Mouse (Mus musculus): ENCODE results near the gene Foxp1. TPM values are rescaled to one million over a fixed set of nuclear protein-coding genes. Genes with fewer than 3 reads are reported as not detected.

Foxp1 gene
- polyA plus RNA-seq, 1 experiment = 129 TPM

DNA sequence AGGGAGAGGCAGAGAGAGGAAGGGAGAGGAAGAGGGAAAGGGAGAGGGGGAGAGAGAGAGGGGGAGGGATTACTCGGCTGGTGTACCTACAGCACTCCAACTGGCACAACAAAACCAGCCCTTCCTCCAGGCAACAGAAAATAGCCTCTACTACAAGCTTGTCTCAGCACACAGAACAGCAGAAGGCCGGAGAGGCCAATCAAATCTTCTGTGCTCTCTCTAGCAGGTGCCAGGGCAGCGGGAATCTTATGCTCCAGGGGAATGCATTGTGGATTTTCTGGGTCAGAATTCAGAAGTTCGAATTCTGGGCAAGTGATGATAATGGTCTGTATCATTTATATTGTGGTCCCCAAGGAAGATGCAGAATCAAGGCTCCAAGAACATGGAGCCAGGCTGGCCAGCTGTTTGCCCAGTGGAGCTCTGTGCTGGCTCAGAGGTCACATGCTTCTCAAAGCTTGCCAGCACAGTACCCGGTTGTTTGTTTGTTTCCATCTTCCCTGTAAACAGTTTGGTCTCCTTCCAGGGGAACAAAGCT is 11.8 kb upstream of the Foxp1 start:
- no peak overlapping the region for H3K27ac ChIP-seq (ENCODE audit: control insufficient read depth, insufficient read depth, low read length)
- 90% methylated on average over 5 of the region's 5 CpGs for WGBS
- H3K4me1 ChIP-seq (replicated peaks; ENCODE audit: control insufficient read depth, insufficient read depth, low read length) = no peaks in the 10 kb centered on the region
- H3K27me3 ChIP-seq (ENCODE audit: control insufficient read depth, insufficient read depth, low read length) = no peaks in the 10 kb centered on the region
- H3K36me3 ChIP-seq (ENCODE audit: control insufficient read depth, insufficient read depth, low read length) = no peaks in the 10 kb centered on the region
- no peak overlapping the region for H3K4me3 ChIP-seq (ENCODE audit: control insufficient read depth, insufficient read depth, low read length)
- no peak for DNase-seq
- TF ChIP-seq CTCF (IDR thresholded peaks at IDR 0.05; ENCODE audit: borderline replicate concordance, control insufficient read depth, extremely low read depth, insufficient read depth, low read length, poor library complexity) = no peak
- no peak for TF ChIP-seq POLR2A (IDR thresholded peaks at IDR 0.05; ENCODE audit: control insufficient read depth, extremely low read depth, insufficient read depth, low read length, poor library complexity)

DNA sequence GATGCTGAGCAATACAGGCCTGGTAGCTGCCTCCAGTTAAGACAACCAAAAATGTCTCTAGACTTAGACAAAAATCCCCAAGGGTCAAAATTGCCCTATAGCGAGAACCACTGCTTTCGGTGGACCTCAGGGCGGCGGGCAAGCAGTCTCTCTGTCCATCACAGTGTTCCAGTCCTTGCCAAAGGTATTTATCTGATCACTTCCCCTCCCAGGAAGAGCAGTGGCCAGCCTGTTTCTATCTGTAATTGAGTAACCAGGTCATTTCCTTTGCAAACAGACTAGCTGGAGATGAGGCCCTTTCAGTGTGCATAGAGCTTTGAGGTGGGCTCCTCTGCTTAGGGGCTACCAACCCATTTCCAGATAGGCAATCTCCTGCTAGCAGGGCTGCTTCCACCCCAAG is 9.9 kb upstream of the Foxp1 start:
- Histone ChIP-seq H3K4me3 (ENCODE audit: control insufficient read depth, insufficient read depth, low read length) (no peak overlapping the region), H3K36me3 (ENCODE audit: control insufficient read depth, insufficient read depth, low read length) (no peaks in the 10 kb centered on the region), H3K4me1 (replicated peaks; ENCODE audit: control insufficient read depth, insufficient read depth, low read length) (no peaks in the 10 kb centered on the region), H3K27ac (ENCODE audit: control insufficient read depth, insufficient read depth, low read length) (no peak overlapping the region), H3K27me3 (ENCODE audit: control insufficient read depth, insufficient read depth, low read length) (no peaks in the 10 kb centered on the region)
- no peak for DNase-seq
- WGBS = 97% methylated on average over 4 of the region's 4 CpGs
- no peak for TF ChIP-seq CTCF (IDR thresholded peaks at IDR 0.05; ENCODE audit: borderline replicate concordance, control insufficient read depth, extremely low read depth, insufficient read depth, low read length, poor library complexity)
- no peak for TF ChIP-seq POLR2A (IDR thresholded peaks at IDR 0.05; ENCODE audit: control insufficient read depth, extremely low read depth, insufficient read depth, low read length, poor library complexity)

DNA sequence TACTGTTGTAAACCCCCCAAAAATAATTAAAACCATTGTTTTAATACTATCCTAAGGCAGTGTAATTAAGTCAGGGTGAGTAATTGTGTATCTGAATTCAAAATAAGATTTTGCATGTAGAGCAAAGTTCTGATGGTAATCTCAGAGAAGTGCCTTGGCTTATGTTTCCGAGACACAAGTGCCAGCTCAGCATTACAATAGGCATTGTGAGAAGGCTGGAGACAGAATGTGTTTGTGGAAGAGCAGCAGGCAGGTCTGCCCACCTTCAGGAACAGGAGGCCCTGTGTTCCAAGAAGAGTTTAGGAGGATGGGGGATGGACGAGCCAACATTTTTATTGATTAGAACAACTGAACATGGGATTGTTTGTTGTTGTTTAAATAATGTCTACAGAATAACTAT is 6.5 kb upstream of the Foxp1 start:
- Histone ChIP-seq H3K27ac (ENCODE audit: control insufficient read depth, insufficient read depth, low read length) (no peak overlapping the region), H3K4me3 (ENCODE audit: control insufficient read depth, insufficient read depth, low read length) (no peak overlapping the region), H3K4me1 (replicated peaks; ENCODE audit: control insufficient read depth, insufficient read depth, low read length) (no peaks in the 10 kb centered on the region), H3K27me3 (ENCODE audit: control insufficient read depth, insufficient read depth, low read length) (no peaks in the 10 kb centered on the region), H3K36me3 (ENCODE audit: control insufficient read depth, insufficient read depth, low read length) (no peaks in the 10 kb centered on the region)
- no peak for TF ChIP-seq POLR2A (IDR thresholded peaks at IDR 0.05; ENCODE audit: control insufficient read depth, extremely low read depth, insufficient read depth, low read length, poor library complexity)
- no peak for TF ChIP-seq CTCF (IDR thresholded peaks at IDR 0.05; ENCODE audit: borderline replicate concordance, control insufficient read depth, extremely low read depth, insufficient read depth, low read length, poor library complexity)
- 97% methylated on average over 2 of the region's 2 CpGs for WGBS
- no peak for DNase-seq

DNA sequence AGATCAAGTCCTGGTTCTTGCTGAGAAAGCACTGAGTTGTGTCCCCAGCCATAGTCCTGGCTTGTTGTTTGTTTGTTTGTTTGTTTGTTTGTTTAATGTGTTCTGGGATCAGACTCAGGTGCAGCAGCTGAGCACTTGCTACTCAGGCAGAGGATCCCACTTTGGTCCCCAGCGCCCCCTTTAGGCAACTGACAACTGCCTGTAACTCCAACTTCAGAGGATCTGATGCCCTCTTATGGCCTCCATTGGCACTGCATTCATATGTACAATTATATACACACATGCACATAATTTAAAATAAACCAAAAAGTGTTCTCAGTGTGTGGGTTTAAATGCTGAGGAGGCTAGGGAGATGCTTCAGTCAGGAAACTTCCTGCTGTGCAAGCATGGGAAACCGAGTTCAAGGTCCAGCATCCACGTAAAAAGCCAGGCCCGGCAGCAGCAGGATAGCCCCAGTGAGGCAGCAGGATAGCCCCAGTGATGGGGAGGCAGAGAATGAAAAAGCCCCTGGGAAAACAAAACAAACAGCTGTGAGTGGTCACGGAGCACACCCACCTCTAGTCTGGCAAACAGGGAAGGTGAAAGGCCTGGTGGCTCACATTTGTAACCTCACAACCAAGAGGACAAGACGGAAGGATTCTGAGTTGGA is 5.1 kb upstream of the Foxp1 start:
- 96% methylated on average over 6 of the region's 6 CpGs for WGBS
- H3K4me3 ChIP-seq (ENCODE audit: control insufficient read depth, insufficient read depth, low read length) = no peak overlapping the region
- H3K27ac ChIP-seq (ENCODE audit: control insufficient read depth, insufficient read depth, low read length) = no peak overlapping the region
- H3K36me3 ChIP-seq (ENCODE audit: control insufficient read depth, insufficient read depth, low read length) = no peaks in the 10 kb centered on the region
- H3K4me1 ChIP-seq (replicated peaks; ENCODE audit: control insufficient read depth, insufficient read depth, low read length) = no peaks in the 10 kb centered on the region
- DNase-seq = no peak
- TF ChIP-seq CTCF (IDR thresholded peaks at IDR 0.05; ENCODE audit: borderline replicate concordance, control insufficient read depth, extremely low read depth, insufficient read depth, low read length, poor library complexity) (no peak), POLR2A (IDR thresholded peaks at IDR 0.05; ENCODE audit: control insufficient read depth, extremely low read depth, insufficient read depth, low read length, poor library complexity) (no peak)
- no peaks in the 10 kb centered on the region for H3K27me3 ChIP-seq (ENCODE audit: control insufficient read depth, insufficient read depth, low read length)

DNA sequence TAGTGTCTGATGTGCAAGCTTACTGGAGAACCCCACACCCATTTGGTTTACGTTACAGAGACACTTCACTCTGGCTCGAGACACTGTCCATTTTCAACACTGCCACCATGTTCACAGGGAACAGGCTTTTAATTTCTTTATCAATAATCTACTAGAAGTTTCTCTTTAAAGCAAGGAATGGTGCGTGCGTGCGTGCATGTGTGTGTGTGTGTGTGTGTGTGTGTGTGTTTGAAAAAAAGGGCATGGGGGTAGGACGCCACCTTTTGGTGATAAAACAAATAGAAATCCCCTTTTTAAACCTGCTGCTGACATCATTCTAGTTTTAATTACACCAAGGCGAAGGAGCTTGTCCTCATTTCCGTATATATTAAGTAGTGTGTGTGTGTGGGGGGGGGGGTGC is 2.8 kb upstream of the Foxp1 start:
- Histone ChIP-seq H3K4me3 (ENCODE audit: control insufficient read depth, insufficient read depth, low read length) (no peak overlapping the region), H3K27ac (ENCODE audit: control insufficient read depth, insufficient read depth, low read length) (no peak overlapping the region), H3K36me3 (ENCODE audit: control insufficient read depth, insufficient read depth, low read length) (no peaks in the 10 kb centered on the region), H3K27me3 (ENCODE audit: control insufficient read depth, insufficient read depth, low read length) (no peaks in the 10 kb centered on the region), H3K4me1 (replicated peaks; ENCODE audit: control insufficient read depth, insufficient read depth, low read length) (peaks cover under 1% of the 10 kb centered on the region; the same call in 1 of the 2 replicates)
- DNase-seq = peak; percentile 24
- 62% methylated on average over 8 of the region's 8 CpGs for WGBS
- TF ChIP-seq CTCF (IDR thresholded peaks at IDR 0.05; ENCODE audit: borderline replicate concordance, control insufficient read depth, extremely low read depth, insufficient read depth, low read length, poor library complexity) = no peak

DNA sequence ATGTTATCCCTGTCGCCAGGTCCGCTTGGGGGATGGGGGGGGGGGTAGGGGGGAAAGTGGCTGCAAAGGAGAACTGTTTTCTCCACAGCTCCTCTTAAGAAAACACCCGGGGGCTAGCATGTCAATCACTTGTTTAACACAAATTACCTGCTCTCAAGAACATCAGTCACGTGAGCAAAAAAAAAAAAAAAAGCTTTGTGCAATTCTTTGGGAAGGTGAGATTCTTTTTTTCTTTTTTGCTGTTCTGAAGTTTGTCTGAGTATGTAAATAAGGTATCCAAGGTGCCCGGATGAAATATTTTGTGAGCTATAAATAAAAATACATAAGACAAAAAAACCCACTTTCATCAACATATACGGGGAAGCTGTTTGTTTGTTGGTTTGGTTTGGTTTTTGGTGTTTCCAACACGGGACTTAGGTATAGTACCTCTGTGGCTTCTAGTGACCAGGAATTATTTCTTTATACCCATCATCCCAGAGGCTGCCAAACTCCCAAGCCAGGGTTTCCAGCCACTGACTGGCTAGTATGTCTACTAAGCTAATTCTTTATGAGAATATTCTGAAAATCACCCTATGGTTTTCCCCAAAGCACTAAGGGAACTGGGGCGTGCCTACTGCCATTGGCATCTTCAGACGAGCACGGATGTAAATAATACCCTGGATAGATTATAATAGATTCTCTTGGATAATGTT is 1.3 kb upstream of the Foxp1 start:
- Histone ChIP-seq H3K36me3 (ENCODE audit: control insufficient read depth, insufficient read depth, low read length) (no peaks in the 10 kb centered on the region), H3K27ac (ENCODE audit: control insufficient read depth, insufficient read depth, low read length) (peak overlapping the region; percentile 99), H3K4me1 (replicated peaks; ENCODE audit: control insufficient read depth, insufficient read depth, low read length) (peaks cover 3% of the 10 kb centered on the region; the same call in 1 of the 2 replicates), H3K4me3 (ENCODE audit: control insufficient read depth, insufficient read depth, low read length) (peak overlapping the region; percentile 80), H3K27me3 (ENCODE audit: control insufficient read depth, insufficient read depth, low read length) (no peaks in the 10 kb centered on the region)
- WGBS = 40% methylated on average over 10 of the region's 10 CpGs
- TF ChIP-seq CTCF (IDR thresholded peaks at IDR 0.05; ENCODE audit: borderline replicate concordance, control insufficient read depth, extremely low read depth, insufficient read depth, low read length, poor library complexity) = no peak
- no peak for TF ChIP-seq POLR2A (IDR thresholded peaks at IDR 0.05; ENCODE audit: control insufficient read depth, extremely low read depth, insufficient read depth, low read length, poor library complexity)
- DNase-seq = no peak
